Mouse (Mus musculus): ENCODE data around the gene Cyp26b1.

The Cyp26b1 gene

GRCm38 (mm10) chr6:84561171-84561570 is 32.5 kb downstream of the Cyp26b1 start:
- no peak for DNase-seq

GRCm38 (mm10) chr6:84549852-84550437 is 43.8 kb downstream of the Cyp26b1 start:
- DNase-seq = no peak

GRCm38 (mm10) chr6:84545428-84545827 is 48.3 kb downstream of the Cyp26b1 start:
- no peak for DNase-seq

- no peak for DNase-seq
Observed at GRCm38 (mm10) chr6:84544359-84544758, 49.3 kb downstream of the Cyp26b1 start.

GRCm38 (mm10) chr6:84543516-84543915 is 50.2 kb downstream of the Cyp26b1 start:
- no peak for DNase-seq

- DNase-seq = no peak
Observed at GRCm38 (mm10) chr6:84539924-84540323, 53.8 kb downstream of the Cyp26b1 start.

- DNase-seq = no peak
Observed at GRCm38 (mm10) chr6:84538681-84539080, 55.0 kb downstream of the Cyp26b1 start.

- no peak for DNase-seq
Observed at GRCm38 (mm10) chr6:84537611-84538197, 56.0 kb downstream of the Cyp26b1 start.

- no peak for DNase-seq
Observed at GRCm38 (mm10) chr6:84534944-84535343, 58.8 kb downstream of the Cyp26b1 start.

GRCm38 (mm10) chr6:84529912-84530311 is 63.8 kb downstream of the Cyp26b1 start:
- DNase-seq = no peak

GRCm38 (mm10) chr6:84524901-84525601 is 68.7 kb downstream of the Cyp26b1 start:
- DNase-seq = no peak
